Mouse (Mus musculus) brain, embryonic 18.5 days (tissue): Measurements from ENCODE around the gene Cyp2b10.
"Not testable (repeated sequence)": the region's sequence is repeated elsewhere in the genome, so short reads cannot be mapped to it uniquely, and the experiment has no call there.

ENCODE experiments used
- DNase-seq: peaks from one replicate; pipeline ENCODE4 v3.0.0-alpha.2; 2012; ENCODE audit warnings: low read depth, low spot score

The Cyp2b10 gene

GRCm38 (mm10) chr7:25916116-25916515 lies 18.7 kb downstream of the Cyp2b10 start:
- no peak for DNase-seq

- DNase-seq, result not testable (repeated sequence)
Observed at GRCm38 (mm10) chr7:25917271-25917670, 19.9 kb downstream of the Cyp2b10 start.

GRCm38 (mm10) chr7:25919467-25919866 lies 22.0 kb downstream of the Cyp2b10 start:
- DNase-seq, result no peak

- no peak for DNase-seq
Observed at GRCm38 (mm10) chr7:25945274-25945673, 47.9 kb downstream of the Cyp2b10 start.
